Mouse (Mus musculus): ENCODE data around the gene Vps16. TPM values are rescaled to one million over a fixed set of nuclear protein-coding genes. Genes with fewer than 3 reads are reported as not detected.

Vps16 gene
- 142 to 168 TPM (median 153 TPM) in 4 replicates for total RNA-seq (2023)

GRCm38 (mm10) chr2:130424126-130424853 is at the start of gene Vps16, which contains the start of gene Pced1a:
Gene Vps16 (plus strand): TSS chr2:130424339.
Gene Pced1a (minus strand): TSS chr2:130424701.

DNA sequence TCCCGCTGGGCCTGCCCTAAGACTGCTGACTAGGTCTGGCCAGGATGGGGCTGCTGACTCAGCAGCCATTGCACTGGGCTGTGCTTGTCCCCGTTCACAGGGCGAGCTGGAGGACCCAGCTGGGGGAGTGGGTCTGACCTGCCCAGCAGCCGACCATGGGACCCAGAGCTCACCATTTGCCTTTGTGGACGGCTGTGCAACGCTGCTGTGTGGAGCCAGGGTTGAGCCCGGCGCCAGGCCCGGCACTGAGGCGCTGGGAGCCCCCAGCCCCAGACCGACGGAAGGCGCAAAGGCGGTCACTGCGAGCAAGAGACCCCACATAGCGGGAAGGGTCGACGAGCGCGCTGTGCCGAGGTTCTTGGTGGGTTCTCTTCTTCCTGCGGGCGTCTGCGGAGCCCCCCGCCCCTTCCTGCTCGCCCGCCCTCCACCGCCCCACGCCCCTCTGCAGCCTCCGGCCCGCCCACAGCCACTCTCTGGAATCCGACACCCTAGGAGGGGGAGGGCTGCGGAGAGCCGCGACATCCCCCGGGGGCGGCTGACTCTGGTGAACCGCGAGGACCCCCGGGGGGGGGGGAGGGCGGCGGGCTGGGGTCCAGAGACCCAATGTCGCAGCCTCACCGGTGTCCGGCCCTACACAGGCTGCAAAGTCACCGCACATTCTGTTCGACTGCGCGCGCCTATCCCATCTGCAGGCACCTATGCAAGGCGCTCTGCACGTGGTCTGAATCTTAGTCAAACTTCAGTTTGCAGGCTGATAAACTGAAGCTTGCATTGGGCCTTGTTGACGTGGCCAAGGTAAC is 26.8 kb upstream of the Vps16 start, which contains the start of gene Cpxm1:
Gene Cpxm1 (minus strand): TSS at position 389 of the 800 bp plus-strand sequence.

GRCm38 (mm10) chr2:130404939-130405338 is 19.2 kb upstream of the Vps16 start, which contains the start of the genes Gm28372 and 1700020A23Rik:
Gene Gm28372 (plus strand): TSS chr2:130405239.
Gene 1700020A23Rik (plus strand): TSS chr2:130405259.

DNA sequence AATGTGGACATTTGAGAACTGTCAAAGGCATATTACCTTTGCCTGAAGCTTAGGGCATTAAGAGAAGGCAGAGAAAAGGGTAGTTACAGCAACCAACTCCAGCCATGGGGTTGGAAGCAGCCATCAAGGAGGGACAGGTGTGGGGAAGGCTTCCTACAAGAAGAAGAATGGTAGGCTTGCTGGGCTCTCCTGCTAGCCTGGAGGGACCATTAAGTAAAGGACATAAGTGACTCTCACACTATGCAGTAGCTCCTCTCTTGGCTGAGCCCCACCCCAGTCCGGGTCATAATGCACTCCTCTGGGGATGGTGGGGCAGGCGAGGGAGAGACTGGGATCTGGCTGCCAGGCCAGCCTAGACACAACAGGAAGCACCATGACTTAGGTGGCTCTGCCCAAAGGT is 18.0 kb upstream of the Vps16 start, which contains the start of gene Tmem239:
Gene Tmem239 (plus strand): TSS at position 301 of the 400 bp plus-strand sequence.

GRCm38 (mm10) chr2:130449794-130450433 is 25.8 kb downstream of the Vps16 start, which contains the start of gene Ptpra:
Gene Ptpra (plus strand): TSS chr2:130450278.

Other genes starting within 250 kb of the Vps16 start
- gene Snrpb, start 244.9 kb upstream of the Vps16 start, total RNA-seq (2023) = 170 to 185 TPM (median 178 TPM) in 4 replicates
- not detected in 4 replicates for gene Tmc2, start 229.1 kb upstream of the Vps16 start, total RNA-seq (2023)
- 312 to 373 TPM (median 325 TPM) in 4 replicates for gene Nop56, start 149.9 kb upstream of the Vps16 start, total RNA-seq (2023)
- gene Idh3b, start 139.8 kb upstream of the Vps16 start, total RNA-seq (2023) = 118 to 131 TPM (median 124 TPM) in 4 replicates
- gene Ebf4, start 129.2 kb upstream of the Vps16 start, total RNA-seq (2023) = not detected in 4 replicates
- 0.63 to 1.1 TPM (median 0.69 TPM) in 3 of 4 replicates, not detected in the other for gene Cpxm1, start 26.8 kb upstream of the Vps16 start, total RNA-seq (2023)
- gene Gm28372, start 19.1 kb upstream of the Vps16 start, total RNA-seq (2023) = not detected in 4 replicates
- gene 1700020A23Rik, start 19.1 kb upstream of the Vps16 start, total RNA-seq (2023) = not detected in 4 replicates
- gene Tmem239, start 17.9 kb upstream of the Vps16 start, total RNA-seq (2023) = not detected in 4 replicates
- 16.8 to 23.0 TPM (median 19.8 TPM) in 4 replicates for gene Pced1a, start 362 bp downstream of the Vps16 start, total RNA-seq (2023)
- gene Ptpra, start 25.9 kb downstream of the Vps16 start, total RNA-seq (2023) = 101 to 107 TPM (median 104 TPM) in 4 replicates
- gene Mrps26, start 139.4 kb downstream of the Vps16 start, total RNA-seq (2023) = 45.9 to 57.9 TPM (median 48.6 TPM) in 4 replicates
- not detected in 4 replicates for gene Oxt, start 151.8 kb downstream of the Vps16 start, total RNA-seq (2023)
- not detected in 4 replicates for gene Avp, start 158.2 kb downstream of the Vps16 start, total RNA-seq (2023)
- gene Fastkd5, start 205.7 kb downstream of the Vps16 start, total RNA-seq (2023) = 5.9 to 7.6 TPM (median 6.6 TPM) in 4 replicates
- 4.9 to 6.1 TPM (median 5.8 TPM) in 4 replicates for gene Ubox5, start 205.7 kb downstream of the Vps16 start, total RNA-seq (2023)
- 5.5 to 7.6 TPM (median 6.1 TPM) in 4 replicates for gene Lzts3, start 218.5 kb downstream of the Vps16 start, total RNA-seq (2023)
- 136 to 184 TPM (median 139 TPM) in 4 replicates for gene Ddrgk1, start 240.3 kb downstream of the Vps16 start, total RNA-seq (2023)
- gene Itpa, start 243.3 kb downstream of the Vps16 start, total RNA-seq (2023) = 12.3 to 17.0 TPM (median 14.2 TPM) in 4 replicates

Data from B cell, adult 62 days (primary cell).